Mouse (Mus musculus) heart, embryonic 14.5 days (tissue): Measurements from ENCODE around the gene Ulk3. TPM values are rescaled to one million over a fixed set of nuclear protein-coding genes. Genes with fewer than 3 reads are reported as not detected.

ENCODE experiments used
- ATAC-seq: fragments of 200-750 bp; cut with Nextera tagmentation; 2 replicates; pipeline ENCODE4 v1.8.0; 2017; ENCODE audit warnings: low read depth, moderate TSS enrichment; ENCODE audit not compliant: insufficient number of reproducible peaks, insufficient read depth, low FRiP score
- H3K27ac ChIP-seq, 2 experiments: fragments of 200-500 bp in 1 of 2; fragments of 300-500 bp in 1 of 2; sonication (generic) in 1 of 2; replicated peaks in 1 of 2; 2 replicates each; pipeline ENCODE4 v1.5.1; 2012 to 2014; ENCODE audit warnings: low read depth in 2 of 2, low read length in 2 of 2, control low read depth in 1 of 2, mild to moderate bottlenecking in 1 of 2, mixed read lengths in 1 of 2; ENCODE audit not compliant: control insufficient read depth in 1 of 2, insufficient read depth in 1 of 2
- H3K27me3 ChIP-seq: fragments of 300-500 bp; sonication (generic); 2 replicates; pipeline ENCODE4 v1.6.1; 2014; ENCODE audit warnings: mild to moderate bottlenecking, low read length, control low read depth; ENCODE audit not compliant: control insufficient read depth, insufficient read depth
- H3K36me3 ChIP-seq: fragments of 300-500 bp; sonication (generic); 2 replicates; pipeline ENCODE4 v1.6.1; 2014; ENCODE audit warnings: mild to moderate bottlenecking, control low read depth, low read length, mixed read lengths; ENCODE audit not compliant: control insufficient read depth, insufficient read depth
- H3K4me1 ChIP-seq, 2 experiments: fragments of 200-500 bp in 1 of 2; fragments of 300-500 bp in 1 of 2; sonication (generic) in 1 of 2; 2 replicates each; pipeline ENCODE4 v1.6.1; 2012 to 2014; ENCODE audit warnings: low read length in 2 of 2, control low read depth in 1 of 2, mixed read lengths in 1 of 2; ENCODE audit not compliant: control insufficient read depth in 2 of 2, insufficient read depth in 2 of 2
- H3K4me2 ChIP-seq: fragments of 300-500 bp; sonication (generic); 2 replicates; pipeline ENCODE4 v1.6.1; 2014; ENCODE audit warnings: mild to moderate bottlenecking, low read length
- H3K4me3 ChIP-seq, 2 experiments: fragments of 200-500 bp in 1 of 2; fragments of 300-500 bp in 1 of 2; sonication (generic) in 1 of 2; 2 replicates each; pipeline ENCODE4 v1.5.1; 2012 to 2014; ENCODE audit warnings: low read length in 2 of 2, mild to moderate bottlenecking in 2 of 2, control low read depth in 1 of 2, low read depth in 1 of 2, moderate library complexity in 1 of 2; ENCODE audit not compliant: control insufficient read depth in 1 of 2, insufficient read depth in 1 of 2
- H3K9ac ChIP-seq: fragments of 300-500 bp; sonication (generic); 2 replicates; pipeline ENCODE4 v1.6.1; 2014; ENCODE audit warnings: mild to moderate bottlenecking, low read length
- H3K9me3 ChIP-seq: fragments of 300-500 bp; sonication (generic); 2 replicates; pipeline ENCODE4 v1.6.1; 2016; ENCODE audit warnings: low read length, control low read depth; ENCODE audit not compliant: control insufficient read depth
- WGBS: fragments of 180-500 bp; shearing (Covaris S2); extraction: QIAGEN DNeasy Blood & Tissue Kit; methylation state at CpG from one replicate; pipeline ENCODE4 v1.1.7; 2014; 5-methylcytosine and 5-hydroxymethylcytosine counted together
- polyA plus RNA-seq: library from polyadenylated mRNA; unstranded; fragments of >200 nt; fragmentation: Nextera tagmentation; extraction: Ambion mirVana; gene quantifications from 2 replicates; pipeline ENCODE4 v1.2.1, GENCODE M21; 2014

Gene Ulk3
- polyA plus RNA-seq, 1 experiment from 2014 or later, result 10.9 TPM

DNA sequence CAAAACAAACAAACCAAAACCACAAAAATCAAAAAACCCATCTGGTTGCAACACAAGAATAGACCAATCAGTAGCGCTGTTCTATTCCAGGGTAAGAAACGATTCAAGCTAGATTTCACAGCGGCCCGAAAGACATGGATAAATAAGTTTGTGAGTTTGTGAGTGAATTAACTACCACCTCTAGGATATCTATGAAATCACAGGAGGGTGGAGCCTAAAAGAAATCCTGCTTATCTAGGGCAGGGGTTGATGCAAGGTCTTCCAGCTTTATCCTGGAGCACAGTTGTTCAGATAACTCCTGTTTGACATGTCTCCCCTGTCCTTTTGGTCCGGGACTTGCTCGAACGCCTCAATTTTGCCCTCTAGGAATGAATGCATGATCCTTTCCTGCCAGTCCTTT lies 29.0 kb upstream of the Ulk3 start:
- 25% methylated on average over 7 of the region's 7 CpGs for WGBS
- H3K27me3 ChIP-seq, result no peaks in the 10 kb centered on the region
- H3K27ac ChIP-seq, result no peak overlapping the region; a peak in 1 of 4 replicates
- no peak for ATAC-seq
- peak overlapping the region; percentile 95 for H3K4me2 ChIP-seq
- H3K4me1 ChIP-seq, result peaks cover 7 to 24% of the 10 kb centered on the region in 2 experiments
- H3K9me3 ChIP-seq, result no peaks in the 10 kb centered on the region
- no peaks in the 10 kb centered on the region for H3K36me3 ChIP-seq
- peak overlapping the region; percentile 73 for H3K9ac ChIP-seq
- H3K4me3 ChIP-seq, result peak overlapping the region; percentile 64 to 97

DNA sequence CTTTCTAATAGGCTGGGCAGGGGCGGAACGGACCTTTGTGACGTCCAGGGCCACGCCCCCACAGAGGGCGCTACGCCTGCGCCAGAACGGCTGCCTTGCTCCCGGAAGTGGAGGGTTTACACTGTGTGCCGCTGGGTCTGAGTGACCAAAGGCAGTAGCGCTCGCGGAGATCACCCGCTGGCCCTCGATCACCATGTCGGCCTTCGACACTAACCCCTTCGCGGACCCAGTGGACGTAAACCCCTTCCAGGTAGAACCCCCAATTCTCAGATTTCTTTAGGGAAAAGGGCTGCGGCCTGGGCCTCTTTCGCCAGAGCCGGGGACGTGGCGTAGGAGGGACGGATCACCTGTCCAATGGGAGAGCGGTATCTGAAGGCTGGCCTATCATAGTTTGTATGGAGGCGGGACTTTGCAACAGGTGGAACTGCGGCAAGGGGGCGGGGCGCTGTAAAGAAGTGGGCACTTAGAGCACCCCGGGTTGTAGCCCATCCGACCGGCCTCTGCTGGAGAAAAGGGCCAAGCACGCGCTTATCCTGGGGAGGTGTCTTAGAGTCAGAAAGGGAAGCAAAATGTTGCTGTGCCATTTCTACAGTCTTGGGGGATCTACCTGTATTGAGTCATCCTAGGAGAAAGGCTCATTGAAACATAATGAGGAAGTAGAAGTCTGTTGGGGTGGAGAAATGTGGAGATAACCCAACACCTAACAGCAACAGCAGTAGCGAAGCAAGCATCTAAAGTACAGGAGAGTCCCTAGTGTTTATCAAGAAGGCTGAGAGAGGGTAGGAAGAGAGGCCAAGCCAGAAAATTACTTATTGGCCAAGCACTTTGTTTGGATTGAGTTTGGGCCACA lies 28.2 kb upstream of the Ulk3 start, which contains the start of gene Scamp2:
Gene Scamp2, plus strand, starts transcription at position 83 of the 850 bp plus-strand sequence.
- H3K9ac ChIP-seq, result peak within 1 kb of the TSS; percentile 73

DNA sequence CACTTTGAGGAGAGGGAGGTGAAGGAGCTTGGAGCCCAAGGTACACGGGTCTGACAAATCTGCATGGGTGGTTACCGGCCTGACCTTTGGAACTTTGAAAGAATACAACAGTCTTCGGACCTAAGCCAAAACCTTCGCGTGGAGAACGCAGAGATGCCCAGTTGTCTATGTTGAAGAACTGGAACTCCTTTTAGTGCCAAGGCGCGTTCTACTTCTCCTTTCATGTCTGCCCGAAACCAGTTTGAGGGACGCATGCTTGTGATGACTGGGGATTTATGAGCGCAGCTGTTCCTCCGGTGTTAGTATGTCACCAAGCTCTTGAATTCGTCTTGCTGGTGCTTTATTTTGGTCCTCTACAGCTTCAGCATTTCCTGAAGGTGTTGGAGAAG lies 27.5 kb upstream of the Ulk3 start:
- Histone ChIP-seq H3K4me3 (peak overlapping the region; percentile 64 to 97; a peak in 3 of 4 replicates), H3K27ac (no peak overlapping the region), H3K4me1 (peaks cover 11 to 33% of the 10 kb centered on the region in 2 experiments), H3K9ac (peak overlapping the region; percentile 73), H3K9me3 (no peaks in the 10 kb centered on the region), H3K36me3 (no peaks in the 10 kb centered on the region), H3K4me2 (peak overlapping the region; percentile 95), H3K27me3 (no peaks in the 10 kb centered on the region)
- no peak for ATAC-seq
- WGBS, result 78% methylated on average over 13 of the region's 13 CpGs

More for the DNA sequence above, 28.2 kb upstream of the Ulk3 start, which contains the start of gene Scamp2:
- no peaks in the 10 kb centered on the region for H3K9me3 ChIP-seq
- H3K27ac ChIP-seq, result peak within 1 kb of the TSS; percentile 34 to 84; a peak in 3 of 4 replicates
- 1% methylated on average over 37 of the region's 37 CpGs for WGBS
- H3K4me2 ChIP-seq, result peak within 1 kb of the TSS; percentile 95
- H3K4me1 ChIP-seq, result peaks cover 11 to 30% of the 10 kb centered on the region in 2 experiments
- no peaks in the 10 kb centered on the region for H3K27me3 ChIP-seq
- peak; percentile 96 for ATAC-seq
- H3K4me3 ChIP-seq, result peak within 1 kb of the TSS; percentile 64 to 97
- H3K36me3 ChIP-seq, result no peaks in the 10 kb centered on the region

DNA sequence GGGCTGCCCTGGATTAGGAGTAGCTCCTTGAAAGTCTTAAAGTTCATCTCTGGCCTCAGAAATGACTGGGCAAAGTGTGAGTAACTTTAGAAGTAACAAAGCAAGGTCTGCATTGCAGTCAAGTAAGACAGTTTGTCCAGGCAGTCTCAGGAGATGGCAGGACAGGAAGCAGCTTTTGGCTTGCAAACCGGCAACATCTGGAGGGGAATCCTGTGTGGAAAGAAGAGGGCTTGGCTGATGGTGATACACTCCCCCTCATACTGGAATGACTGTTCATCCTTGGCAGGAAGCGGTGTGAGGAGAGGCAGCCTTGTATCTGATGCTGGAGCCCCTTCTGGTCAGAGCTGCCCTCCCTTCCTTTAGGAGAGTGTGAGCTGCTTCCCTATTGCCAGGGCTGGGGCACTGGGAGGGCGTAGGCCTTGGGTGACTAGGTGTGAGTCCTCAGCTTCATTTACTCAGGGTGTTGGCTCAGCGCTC lies 26.3 kb upstream of the Ulk3 start:
- no peaks in the 10 kb centered on the region for H3K9me3 ChIP-seq

DNA sequence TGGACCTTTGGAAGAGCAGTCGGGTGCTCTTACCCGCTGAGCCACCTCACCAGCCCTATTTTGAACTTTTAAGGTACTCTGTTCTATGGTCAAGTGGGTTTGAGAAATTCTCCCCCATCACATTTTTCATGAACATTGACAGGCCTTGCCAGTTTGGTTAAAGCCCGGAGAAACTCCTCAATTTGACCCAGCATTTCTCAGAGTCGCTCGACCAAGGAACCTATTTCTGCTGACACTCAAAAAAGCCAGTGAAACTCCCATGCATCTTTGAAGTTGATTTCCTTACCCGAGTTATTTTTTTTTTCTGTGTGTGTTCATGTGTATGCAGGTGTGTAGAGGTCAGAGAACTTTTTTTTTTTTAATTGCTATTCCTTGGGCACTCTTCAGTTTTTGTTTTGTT lies 24.6 kb upstream of the Ulk3 start:
- H3K27ac ChIP-seq, result no peak overlapping the region
- no peak overlapping the region for H3K4me3 ChIP-seq
- WGBS, result 89% methylated on average over 6 of the region's 6 CpGs
- peaks cover 17% of the 10 kb centered on the region for H3K36me3 ChIP-seq
- no peak overlapping the region for H3K4me2 ChIP-seq
- H3K4me1 ChIP-seq, result peaks cover 11 to 33% of the 10 kb centered on the region in 2 experiments
- H3K27me3 ChIP-seq, result no peaks in the 10 kb centered on the region
- no peaks in the 10 kb centered on the region for H3K9me3 ChIP-seq
- ATAC-seq, result no peak
- H3K9ac ChIP-seq, result no peak overlapping the region

More for the DNA sequence above, 26.3 kb upstream of the Ulk3 start:
- 55% methylated on average over 4 of the region's 4 CpGs for WGBS
- Histone ChIP-seq H3K4me3 (no peak overlapping the region), H3K4me1 (peaks cover 11 to 33% of the 10 kb centered on the region in 2 experiments), H3K36me3 (peaks cover 3% of the 10 kb centered on the region; the same call in 1 of the 2 replicates), H3K27me3 (no peaks in the 10 kb centered on the region), H3K4me2 (peak overlapping the region; percentile 36; the same call in 1 of the 2 replicates), H3K27ac (peak overlapping the region; percentile 44 to 51; a peak in 3 of 4 replicates), H3K9ac (peak overlapping the region; percentile 46; the same call in 1 of the 2 replicates)
- ATAC-seq, result no peak

DNA sequence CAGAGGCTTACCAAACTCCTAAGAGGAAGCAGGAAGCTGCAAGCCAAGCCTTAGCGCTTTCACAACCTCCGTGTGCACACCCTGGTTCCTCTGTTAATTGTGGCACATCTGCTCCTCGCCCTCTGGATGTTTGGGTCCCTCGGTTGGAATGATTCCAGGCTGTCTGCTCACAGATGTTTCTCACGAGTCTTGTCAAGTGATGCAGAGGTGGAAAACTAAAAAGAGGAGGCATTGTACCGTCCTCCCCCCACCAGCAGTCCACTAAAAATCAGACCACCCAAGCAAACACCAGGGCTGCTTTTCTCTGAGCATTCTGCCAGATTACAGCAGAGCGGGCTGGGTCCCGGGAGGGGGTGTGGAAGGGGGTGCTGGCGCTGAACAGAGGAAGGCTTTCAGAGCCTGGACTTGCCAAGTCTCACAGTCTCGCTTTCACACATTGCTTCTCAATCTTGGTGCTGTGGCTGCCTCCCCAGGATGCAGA lies 23.5 kb upstream of the Ulk3 start:
- H3K9ac ChIP-seq, result 0 out of 2 replicates have a peak overlapping the region, but pooled peaks have one; percentile 8
- H3K4me2 ChIP-seq, result no peak overlapping the region
- H3K4me1 ChIP-seq, result peaks cover 11 to 28% of the 10 kb centered on the region in 2 experiments
- H3K36me3 ChIP-seq, result peaks cover 17% of the 10 kb centered on the region
- no peaks in the 10 kb centered on the region for H3K9me3 ChIP-seq
- H3K27me3 ChIP-seq, result no peaks in the 10 kb centered on the region
- no peak overlapping the region for H3K4me3 ChIP-seq
- 40% methylated on average over 10 of the region's 10 CpGs for WGBS
- peak overlapping the region in 1 of 2 experiments; percentile 30; a peak in 1 of 4 replicates for H3K27ac ChIP-seq
- no peak for ATAC-seq

DNA sequence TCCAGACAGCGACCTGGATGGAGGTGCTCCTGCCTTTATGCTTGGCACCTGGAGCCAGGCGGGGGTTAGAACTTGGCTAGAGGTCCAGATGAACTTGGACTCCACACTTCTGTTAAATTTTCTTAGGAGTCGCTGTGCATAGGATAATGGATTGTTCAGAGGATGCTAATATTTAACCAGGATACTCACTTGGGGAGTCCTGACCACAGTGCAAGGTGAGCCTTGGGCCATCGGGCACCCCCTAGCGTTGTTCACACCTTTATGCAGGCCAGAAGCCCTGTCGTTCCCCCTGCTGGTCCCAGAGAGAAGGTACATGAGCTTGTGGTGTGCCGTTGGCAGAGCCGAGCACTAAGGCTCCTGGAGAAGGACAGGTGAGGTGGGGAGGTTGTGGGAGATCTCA lies 22.4 kb upstream of the Ulk3 start:
- Histone ChIP-seq H3K9ac (no peak overlapping the region), H3K27ac (no peak overlapping the region), H3K4me1 (peaks cover 8 to 21% of the 10 kb centered on the region in 2 experiments), H3K27me3 (no peaks in the 10 kb centered on the region), H3K4me3 (no peak overlapping the region), H3K4me2 (no peak overlapping the region), H3K9me3 (no peaks in the 10 kb centered on the region), H3K36me3 (peaks cover 17% of the 10 kb centered on the region)
- 57% methylated on average over 8 of the region's 8 CpGs for WGBS
- ATAC-seq, result no peak
